Mouse (Mus musculus) left cerebral cortex, adult 9 months (tissue): ENCODE data around the gene Adora2a.
"Not testable (repeated sequence)": the region's sequence is repeated elsewhere in the genome, so short reads cannot be mapped to it uniquely, and the experiment has no call there.

Source experiments
- DNase-seq, 2 experiments: peaks; one replicate each; pipeline ENCODE4 v3.0.0; 2022; ENCODE audit warnings: low spot score in 2 of 2

Gene Adora2a

DNA sequence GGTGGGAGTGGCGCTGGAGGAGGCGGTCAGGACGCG is at the start of gene Adora2a:
Gene Adora2a (plus strand): TSS at position 6 of the 36 bp plus-strand sequence.
- DNase-seq = no peak

DNA sequence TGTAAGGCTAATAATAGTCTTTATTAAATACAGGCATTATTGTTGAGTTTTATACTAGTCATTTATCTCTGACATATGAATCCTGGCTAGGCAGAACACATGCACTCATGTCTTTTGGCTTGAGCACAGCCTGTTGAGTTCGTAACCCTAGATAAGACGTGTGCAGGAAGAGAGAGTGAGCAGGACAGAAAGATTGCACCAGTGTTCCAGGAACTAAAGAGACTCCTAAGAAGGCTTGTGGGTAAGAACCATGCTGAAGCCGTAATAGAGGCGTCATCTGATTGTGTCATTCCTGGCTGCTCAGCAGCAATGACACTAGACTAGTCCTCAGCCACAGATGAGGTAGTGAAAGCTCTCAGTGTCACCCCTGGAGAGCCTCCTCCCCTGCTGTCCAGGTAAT is 43.7 kb upstream of the Adora2a start:
- no peak for DNase-seq

DNA sequence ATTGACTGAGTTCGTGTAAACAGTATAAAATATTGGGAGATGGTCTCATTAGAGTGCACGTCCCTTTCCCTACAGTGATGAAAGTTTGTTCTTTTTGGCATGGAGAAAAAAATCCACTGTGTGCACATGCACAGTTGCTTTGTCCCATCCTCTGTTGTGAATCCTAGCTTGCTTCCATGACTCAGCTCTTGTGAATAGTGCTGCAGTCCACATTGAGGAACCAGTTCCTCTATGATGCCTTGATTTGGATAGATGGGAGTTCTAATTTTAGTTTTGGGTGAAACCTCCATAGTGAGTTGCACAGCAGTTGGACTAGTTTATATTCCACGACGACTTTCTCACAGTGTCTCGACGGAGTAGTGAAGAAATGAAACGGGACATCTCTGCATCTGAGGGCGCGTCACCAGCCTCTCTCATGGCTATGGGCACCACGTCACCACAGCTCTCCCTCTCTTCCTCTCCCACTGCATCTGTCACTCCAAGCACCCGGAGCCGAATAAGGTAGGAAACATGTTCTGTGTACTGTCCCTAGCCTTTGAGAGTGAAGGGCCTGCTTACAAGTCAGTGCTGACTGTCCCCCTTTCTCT is 40.2 kb upstream of the Adora2a start:
- no peak for DNase-seq

DNA sequence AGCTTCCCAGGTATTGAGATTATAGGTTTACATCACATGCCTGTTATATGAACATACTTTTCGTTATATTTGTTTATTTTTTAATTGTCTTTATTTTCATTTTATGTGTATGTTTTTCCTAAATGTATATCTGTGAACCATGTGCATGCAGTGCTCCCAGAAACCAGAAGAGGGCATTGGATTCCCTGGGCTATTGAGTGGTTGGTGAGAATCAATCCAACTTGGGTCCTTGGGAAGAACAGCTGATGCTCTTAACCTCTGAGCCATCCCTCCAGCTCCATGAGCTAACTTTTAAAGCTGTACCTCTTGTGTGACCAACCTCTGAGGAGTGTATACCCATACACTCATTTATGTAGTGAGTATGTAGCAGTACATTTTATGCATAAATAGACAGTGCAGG is 39.2 kb upstream of the Adora2a start:
- DNase-seq = peak in 1 of 2 experiments; percentile 23

DNA sequence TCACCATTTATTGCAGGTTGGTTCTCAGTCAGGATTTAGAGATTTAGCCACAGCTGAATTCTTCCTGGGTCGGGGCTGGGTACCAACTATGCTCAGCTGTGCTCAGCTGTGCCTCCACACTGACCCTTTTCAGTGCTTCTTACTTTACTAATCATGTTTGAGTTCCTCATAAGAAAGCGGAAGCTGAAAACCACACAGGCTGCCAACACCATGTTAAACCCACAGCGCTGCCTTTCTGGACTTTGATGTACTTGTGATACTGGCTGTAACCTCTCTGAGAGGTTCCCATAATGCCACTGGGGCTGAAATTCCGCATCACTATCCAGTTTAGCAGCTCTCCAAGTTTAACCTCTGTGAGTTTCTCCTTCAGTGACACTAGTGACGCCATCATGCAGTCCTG is 34.0 kb upstream of the Adora2a start:
- DNase-seq = no peak

DNA sequence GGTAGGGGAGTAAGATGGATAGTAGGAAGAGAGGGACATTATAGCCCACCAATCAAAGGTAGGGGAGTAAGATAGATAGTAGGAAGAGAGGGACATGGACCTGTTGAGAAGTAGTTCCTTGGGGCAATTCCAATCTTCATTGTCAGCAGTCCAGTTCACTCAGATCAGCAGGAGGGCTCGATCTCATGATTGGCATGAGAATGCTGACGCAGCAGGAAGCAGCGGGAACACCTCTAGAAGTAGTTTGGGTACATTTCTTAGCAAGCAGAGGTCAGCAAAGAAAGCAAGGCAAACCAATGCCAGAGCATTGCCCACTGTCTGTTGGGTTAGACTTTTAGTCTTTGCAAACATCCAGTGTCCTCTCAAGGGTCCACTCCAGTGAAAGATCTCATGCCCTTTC is 32.9 kb upstream of the Adora2a start:
- DNase-seq = no peak

DNA sequence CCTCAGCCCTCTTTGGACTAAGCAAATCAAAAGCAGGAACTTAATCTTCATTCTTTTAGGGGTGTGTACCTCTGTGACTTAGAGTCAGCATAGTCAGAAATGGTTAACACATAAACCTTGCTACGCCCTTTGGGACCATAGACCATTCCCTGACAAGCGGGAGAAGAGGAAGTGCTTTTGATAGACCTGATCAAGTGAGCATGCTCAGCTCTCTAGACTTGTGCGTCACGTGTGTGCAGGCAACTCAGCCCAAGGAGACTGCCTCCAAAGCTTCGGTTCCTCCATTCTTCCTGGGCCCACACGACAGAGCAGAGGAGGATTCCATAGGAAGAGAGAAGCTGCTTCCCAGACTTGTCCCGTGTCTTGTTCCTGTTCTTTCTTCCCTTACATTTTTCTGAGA is 28.1 kb upstream of the Adora2a start:
- DNase-seq = no peak

DNA sequence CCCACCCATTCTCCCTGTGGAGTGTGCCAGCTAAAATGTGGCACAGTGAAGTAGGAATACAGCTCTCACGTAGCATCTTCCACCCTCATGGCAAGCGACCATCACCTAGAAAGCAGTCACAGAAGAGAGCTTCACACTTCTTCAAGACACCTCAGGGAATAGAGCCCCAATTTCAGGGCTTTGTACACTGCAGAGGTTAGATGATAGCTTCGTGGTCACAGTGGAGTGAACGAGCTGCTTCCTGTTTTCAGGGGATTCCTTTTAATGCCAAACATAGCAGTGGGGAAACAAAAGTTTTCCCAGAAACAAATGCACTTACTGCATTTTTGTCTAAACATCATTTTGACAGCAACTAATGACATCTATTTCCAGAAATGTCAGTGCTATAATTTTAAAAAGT is 27.3 kb upstream of the Adora2a start:
- DNase-seq = no peak

DNA sequence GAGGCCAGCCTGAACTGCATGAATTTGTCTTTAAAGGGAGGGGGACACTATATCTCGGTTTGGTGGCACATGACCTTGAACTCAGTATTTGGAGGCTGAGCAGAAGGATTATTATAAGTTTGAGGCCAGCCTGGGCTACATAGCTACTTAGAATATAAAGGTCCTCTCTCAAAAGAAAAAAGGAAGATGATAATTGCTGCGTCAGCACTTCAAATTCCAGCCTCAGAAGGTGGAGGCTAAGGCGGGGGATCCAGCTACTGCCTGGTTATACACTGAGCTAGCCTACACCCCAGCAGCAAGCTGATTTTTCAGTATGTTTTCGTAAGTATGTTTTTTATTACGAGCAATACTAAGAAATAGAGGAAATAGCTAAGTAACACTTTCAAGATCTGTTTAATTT is 26.0 kb upstream of the Adora2a start:
- no peak for DNase-seq

DNA sequence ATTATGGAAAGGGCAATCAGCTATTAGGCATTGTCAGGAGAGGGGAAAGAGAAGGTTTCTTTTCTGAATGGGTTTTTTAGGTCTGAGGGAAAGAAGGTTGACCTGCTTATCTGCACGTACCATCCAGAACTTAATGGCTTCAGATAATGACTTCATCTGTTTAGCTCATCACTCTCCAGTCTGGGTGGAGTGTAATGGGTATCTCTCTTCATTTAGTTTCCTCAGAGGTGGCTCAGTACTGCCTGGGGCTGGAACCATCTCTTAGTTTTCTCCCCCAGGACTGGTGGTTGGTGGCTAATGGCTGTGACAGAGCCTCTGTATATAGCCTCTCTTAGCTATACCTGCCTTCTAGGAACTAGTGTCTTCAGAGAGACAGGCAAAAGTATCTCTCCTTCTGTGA is 25.3 kb upstream of the Adora2a start:
- DNase-seq = no peak

DNA sequence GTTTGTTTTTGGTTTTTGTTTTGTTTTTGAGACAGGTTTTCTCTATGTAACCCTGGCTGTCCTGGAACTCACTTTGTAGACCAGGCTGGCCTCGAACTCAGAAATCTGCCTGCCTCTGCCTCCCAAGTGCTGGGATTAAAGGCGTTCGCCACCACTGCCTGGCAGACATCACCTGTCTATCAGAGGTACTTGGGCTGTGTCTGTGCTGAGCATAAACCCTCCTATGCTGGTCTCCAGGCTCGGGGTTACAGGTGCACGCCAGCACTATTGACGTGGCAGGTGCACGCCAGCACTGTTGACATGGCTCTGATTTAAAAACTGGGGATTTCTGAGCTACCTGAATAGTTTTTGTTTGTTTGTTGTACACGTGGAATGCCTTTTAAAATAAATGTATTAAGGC is 24.5 kb upstream of the Adora2a start:
- DNase-seq = not testable (repeated sequence)

DNA sequence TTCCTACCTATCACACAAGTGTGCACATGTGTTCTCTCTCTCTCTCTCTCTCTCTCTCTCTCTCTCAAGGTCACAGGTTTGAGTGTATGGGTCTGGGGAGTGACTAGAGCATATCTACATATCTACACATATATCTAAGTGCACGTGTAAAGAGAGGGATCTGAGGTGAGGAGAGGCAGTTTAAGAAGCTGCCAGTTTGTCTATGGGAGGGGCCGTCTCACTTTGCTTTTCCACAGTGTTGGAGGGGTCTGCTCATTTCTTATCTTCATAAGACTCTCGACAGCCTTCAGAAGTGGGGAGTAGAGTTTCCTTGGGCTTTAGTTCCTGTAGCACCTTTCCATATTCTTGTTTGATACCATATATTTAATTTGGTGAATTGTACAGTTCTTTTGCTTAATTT is 23.4 kb upstream of the Adora2a start:
- DNase-seq = no peak

DNA sequence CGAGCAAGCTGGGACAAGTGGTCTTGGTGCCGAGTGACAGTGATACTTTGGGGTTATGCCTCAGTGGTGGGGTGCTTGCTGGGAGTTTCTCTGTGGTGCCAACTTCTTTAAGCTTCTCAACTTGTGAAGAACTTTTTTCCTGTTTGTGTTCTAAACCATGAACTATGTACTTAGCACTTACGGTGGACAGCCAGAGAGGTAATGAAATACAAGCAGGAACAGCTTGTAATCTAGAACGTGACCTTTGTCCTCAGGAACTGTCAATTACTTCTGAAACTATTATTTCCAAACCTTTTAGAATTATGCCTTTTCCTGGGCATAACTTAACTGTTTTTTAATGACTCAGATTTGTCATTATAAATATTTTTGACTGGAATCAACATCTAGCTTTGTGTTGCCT is 22.3 kb upstream of the Adora2a start:
- no peak for DNase-seq

DNA sequence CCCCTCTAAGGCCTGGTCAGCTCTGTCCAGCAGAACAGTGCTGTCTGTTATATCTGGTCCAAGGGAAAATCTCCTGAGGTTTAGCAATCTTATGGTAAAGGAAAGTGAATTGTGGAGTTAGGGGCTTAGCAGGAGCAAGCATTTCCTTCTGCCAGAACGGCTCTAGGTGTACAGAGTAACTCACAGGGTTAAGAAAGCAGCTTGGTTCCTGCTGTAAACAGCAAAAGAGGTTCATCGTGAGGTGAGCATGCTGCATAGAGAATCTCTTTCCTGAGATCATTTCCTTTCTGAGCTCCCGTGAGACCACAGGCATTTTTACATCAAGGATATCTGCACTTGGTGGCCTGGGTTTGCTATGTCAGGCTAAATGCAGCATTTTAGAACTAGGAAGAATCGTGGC is 21.8 kb upstream of the Adora2a start:
- no peak for DNase-seq

DNA sequence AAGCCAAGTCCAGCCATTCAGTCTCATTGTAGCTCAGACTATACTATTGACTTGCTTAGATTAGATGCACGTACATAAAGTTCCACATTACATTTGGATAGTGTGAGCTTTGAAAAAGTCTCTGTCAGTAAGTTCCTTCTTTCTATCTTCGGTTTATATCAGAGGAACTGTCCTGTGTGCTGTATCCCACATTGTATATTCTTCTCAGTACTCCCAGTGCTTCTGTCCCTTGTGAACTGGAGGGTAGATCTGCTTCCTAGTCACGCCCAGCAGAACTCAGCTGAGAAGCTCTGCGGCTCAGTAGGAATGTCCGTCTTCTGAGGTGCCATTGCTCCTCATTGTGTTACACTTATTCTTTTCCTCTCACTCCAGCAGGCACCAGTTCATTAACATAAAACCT is 18.1 kb upstream of the Adora2a start:
- no peak for DNase-seq

DNA sequence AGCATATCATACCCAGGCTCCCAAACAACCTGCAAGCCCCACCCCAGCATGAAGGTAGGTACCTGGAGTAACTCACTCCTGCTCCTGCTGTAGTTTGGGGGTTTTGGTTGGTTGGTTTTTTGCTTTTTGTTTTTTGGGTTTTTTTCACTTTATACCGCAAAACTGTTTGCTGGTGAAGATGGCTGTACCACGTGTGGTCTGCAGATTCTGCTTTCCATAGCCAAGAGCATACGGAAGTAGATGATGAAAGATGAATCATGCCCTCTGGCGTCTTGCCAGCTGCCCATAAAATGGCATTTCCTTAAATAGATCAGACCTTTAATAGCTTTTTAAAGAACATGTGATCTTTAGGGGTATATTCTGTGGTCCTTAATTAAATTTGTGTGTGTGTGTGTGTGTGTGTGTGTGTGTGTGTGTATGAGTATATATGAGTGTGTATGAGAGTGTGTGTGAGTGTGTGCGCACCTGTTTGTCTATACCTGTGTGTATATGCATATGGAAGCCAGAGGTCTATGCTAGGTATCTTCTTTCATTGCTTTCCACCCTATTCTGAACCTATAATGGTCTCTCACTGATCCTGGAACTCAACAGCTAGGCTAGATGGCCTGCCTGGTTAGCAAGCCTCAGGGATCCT is 16.8 kb upstream of the Adora2a start:
- DNase-seq = peak in 1 of 2 experiments; percentile 37

DNA sequence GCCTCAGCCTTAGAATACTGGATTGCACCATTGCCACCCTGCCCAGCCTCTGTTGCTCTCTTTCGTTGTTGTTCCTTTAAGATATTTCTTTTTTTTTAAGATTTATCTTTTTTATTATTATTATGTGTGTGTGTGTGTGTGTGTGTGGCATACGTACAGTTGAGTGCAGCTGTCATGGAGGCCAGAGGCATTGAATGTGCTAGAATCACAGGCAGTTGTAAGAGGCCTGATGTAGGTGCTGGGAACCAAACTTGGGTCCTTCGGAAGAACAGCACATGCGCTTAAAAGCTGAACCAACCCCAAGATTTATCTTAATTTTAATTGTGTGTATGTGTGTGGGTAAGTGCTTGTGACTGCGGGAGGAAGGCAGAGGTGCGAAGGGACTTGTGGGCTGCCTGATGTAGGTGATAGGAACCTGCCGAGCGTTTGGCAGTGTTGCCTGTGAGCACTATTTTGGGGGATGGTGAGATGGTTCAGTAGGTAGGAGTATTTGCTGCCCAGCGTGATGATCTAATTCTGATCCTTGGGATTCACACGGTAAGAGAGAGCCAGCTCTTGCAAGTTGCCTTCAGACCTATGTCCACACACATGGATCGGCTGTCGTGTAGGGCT is 15.4 kb upstream of the Adora2a start:
- no peak for DNase-seq

DNA sequence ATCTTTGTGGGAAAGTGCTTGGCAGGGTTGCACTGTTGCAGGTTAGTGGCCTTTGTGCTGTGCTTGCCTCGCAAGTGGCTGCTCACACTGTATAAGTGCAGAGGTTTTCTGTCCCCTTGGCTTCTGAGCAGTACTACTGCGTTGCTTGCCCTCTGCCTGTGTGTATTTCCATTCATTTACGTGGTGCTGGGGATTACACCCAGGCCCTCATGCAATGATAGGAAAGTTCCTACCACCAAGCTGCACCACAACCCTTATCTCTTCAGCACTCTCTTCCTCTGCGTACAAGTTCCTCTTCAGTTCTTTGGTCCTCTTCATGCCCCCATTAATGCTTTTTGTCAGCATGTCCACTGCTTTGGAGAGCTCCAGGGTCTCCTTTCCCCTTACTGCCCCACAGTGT is 14.7 kb upstream of the Adora2a start:
- DNase-seq = no peak

DNA sequence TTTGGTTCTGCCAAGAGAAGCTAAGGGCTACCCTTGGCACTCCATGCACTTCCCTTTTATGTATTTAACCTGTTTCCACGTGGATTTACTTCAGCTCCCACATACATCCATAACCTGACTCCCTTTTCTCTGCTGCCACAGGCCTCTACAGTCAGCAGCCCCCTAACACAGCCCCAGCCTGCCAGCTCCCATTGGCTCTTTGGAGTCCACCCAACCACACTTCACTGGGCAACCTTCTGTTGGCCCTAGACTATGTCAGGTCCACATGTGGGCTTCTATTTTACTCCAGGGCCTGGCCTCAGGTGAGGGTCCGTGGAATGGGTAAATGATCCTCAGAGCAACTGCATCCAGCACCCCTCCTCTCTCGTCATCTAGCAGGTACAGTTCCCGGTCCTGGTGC is 14.1 kb upstream of the Adora2a start:
- DNase-seq = no peak

DNA sequence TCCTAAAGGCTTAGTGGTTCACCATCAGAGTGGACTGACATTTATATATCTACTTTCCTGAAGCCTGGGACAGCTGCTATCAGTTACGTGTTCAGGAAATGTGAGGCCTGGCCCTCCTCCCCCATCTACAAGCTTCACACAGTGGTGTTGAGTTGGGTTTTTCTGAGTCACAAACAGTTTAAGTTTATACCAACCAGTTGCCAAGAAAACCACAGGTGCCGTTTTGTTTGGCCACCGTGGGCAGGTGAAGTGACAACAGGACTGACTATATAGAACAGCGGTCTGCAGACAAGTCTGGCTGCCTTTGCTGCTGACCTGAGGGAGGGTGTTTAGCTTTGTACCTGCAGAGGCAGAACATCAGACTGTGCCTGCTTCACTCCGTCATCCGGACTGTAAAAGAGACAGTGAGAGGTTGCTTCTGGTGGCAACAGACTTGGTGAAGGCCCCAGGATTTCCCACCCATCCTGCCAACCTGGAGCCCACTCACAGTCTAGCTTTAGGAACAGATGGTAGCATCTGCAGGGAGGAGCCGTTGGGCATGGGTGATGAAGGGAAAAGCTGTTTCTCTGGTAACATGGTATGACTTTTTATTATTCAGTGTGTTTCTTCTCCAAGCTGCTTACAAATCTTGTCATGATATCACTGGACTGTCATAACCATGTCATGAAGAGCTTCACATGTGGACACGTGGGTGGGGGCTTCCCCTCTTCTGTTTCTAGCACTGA is 13.2 kb upstream of the Adora2a start:
- DNase-seq = peak; percentile 51 to 85

DNA sequence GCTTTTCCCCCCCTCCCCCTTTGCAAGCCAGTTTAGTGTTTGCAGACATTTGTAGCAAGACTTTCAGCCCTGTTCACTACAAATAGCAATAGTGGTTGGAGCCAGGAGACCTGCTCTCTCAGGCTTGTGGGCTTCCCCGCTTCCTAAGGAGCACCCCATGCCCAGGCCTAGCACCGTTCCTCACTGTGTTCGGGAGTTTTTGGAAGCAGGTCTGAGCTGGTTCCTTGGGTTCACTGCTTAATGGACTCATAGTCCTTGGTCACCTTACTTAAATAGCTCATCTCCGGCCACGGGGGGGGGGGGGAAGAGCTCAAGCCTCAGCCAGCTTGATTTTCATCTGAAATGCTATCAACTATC is 12.7 kb upstream of the Adora2a start:
- no peak for DNase-seq

DNA sequence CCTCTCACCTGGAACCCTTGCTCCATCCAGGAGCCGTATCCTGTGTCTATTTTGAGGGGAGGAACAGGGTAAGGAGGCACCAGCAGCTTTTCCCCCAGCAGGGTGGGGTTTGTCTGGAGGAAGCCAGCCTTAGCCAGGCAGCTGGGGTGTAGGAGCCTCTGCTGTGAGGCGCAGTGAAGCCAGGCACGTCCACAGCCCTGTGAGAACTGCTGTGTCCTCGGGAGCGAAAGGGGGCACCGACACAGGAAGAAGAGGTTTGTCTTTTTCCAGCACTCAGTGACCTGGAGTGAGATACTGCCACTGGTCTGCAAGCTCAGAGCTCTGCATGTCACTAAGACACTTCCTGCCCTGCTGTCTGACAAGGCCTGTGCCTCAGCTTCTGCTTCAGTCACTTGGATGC is 12.3 kb upstream of the Adora2a start:
- DNase-seq = no peak

DNA sequence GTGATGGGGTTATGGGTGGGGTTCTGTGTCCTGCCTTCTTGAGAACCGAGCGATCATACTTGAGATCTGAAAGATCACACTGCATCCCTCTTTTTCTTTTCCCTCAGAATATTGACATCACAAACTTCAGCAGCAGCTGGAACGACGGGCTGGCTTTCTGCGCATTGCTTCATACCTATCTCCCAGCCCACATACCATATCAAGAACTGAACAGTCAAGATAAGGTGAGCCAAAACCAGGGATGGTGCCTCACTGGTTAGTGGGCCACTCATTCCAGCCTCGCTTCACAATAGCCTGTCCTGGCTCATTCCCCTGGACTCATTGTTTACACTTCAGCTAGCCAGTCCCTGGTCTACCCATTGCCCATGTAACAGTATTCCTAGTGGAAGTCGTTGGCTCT is 9.5 kb upstream of the Adora2a start:
- no peak for DNase-seq

DNA sequence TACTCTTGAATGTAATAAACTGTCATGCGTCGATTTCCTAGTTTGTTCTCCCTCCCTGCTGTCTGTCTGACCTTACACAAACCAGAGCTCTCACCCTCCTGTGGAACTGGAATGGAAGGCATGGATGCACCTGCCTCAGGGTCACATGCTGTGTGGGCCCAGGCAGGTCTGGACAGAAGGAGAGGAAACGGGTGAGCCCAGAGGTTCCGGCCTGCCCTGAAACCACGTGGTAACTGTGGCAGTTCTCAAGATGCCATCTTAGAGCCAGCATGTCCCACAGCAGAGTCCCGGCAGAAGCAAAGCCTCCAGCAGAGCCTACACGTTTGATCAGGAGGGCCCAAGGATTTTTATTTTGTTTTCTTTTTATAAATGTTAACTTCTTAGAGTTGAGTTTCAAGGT is 4.3 kb upstream of the Adora2a start:
- DNase-seq = no peak
